Mouse (Mus musculus): ENCODE measurements around the gene Plekhb1.

DNA sequence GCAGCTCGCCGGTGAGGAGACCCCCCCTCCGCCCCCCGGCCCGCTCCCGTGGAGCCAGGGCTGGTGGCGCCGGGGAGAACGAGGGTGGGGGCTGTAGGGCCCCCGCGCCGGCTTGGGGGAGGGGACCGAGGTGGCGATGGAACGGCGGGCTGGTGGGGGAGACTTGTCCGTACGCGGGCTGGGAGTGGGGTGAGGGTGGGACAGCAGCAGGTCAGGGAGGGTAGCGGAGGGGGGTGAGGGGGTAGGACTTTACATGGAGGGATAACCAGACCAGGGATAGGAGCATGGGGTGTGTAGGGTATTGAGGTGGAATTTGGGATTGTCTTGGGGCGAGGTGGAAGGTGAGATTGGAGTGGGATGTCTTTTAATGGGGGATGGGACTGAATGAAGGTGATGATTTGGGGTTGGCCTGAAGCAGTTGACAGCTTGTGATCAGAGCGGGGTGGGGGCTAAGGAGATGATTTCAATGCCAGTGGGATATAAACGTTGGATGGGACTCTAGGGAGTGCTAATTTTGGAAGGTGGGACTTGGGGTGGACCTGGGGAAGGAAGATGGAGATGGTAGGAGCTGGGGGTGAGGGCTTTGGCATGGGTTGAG, 44.8 kb upstream of the Plekhb1 start:
- no peak for TF ChIP-seq CTCF (conservative IDR thresholded peaks at IDR 0.05; ENCODE audit: low read length)
- TF ChIP-seq NANOG (IDR thresholded peaks at IDR 0.05; ENCODE audit: borderline replicate concordance, low read length) = no peak
- TF ChIP-seq POU5F1 (IDR thresholded peaks at IDR 0.05; ENCODE audit: borderline replicate concordance, low read length) = no peak

Data from E14TG2a.4 (cell line).